Mouse (Mus musculus): ENCODE results near the gene Tppp2.

Tppp2 gene

GRCm38 (mm10) chr14:51918125-51918524 is at the start of gene Tppp2:
TSS of gene Tppp2 (plus strand) at chr14:51918425.
- no peak for DNase-seq

GRCm38 (mm10) chr14:51870756-51871155 is 47.5 kb upstream of the Tppp2 start:
- peak; percentile 23 for DNase-seq

GRCm38 (mm10) chr14:51871741-51872140 is 46.5 kb upstream of the Tppp2 start:
- DNase-seq: no peak

GRCm38 (mm10) chr14:51877517-51877916 is 40.7 kb upstream of the Tppp2 start:
- DNase-seq: no peak

- peak; percentile 91 for DNase-seq
These were observed 34.6 kb upstream of the Tppp2 start for GRCm38 (mm10) chr14:51883527-51884030.

GRCm38 (mm10) chr14:51884031-51884544 is 34.1 kb upstream of the Tppp2 start:
- no peak for DNase-seq

- DNase-seq: peak; percentile 97
These were observed 33.5 kb upstream of the Tppp2 start, which contains the start of gene Mettl17 for GRCm38 (mm10) chr14:51884598-51885331. TSS of gene Mettl17 (plus strand) at chr14:51884842.

GRCm38 (mm10) chr14:51886051-51886450 is 32.2 kb upstream of the Tppp2 start:
- no peak for DNase-seq

- DNase-seq: no peak
These were observed 28.4 kb upstream of the Tppp2 start for GRCm38 (mm10) chr14:51889833-51890232.

- DNase-seq: no peak
These were observed 25.9 kb upstream of the Tppp2 start, which contains the start of gene Slc39a2 for GRCm38 (mm10) chr14:51892191-51892939. TSS of gene Slc39a2 (plus strand) at chr14:51892889.

- DNase-seq: peak; percentile 75
These were observed 25.0 kb upstream of the Tppp2 start for GRCm38 (mm10) chr14:51893094-51893794.

GRCm38 (mm10) chr14:51893809-51894208 is 24.4 kb upstream of the Tppp2 start:
- DNase-seq: no peak

GRCm38 (mm10) chr14:51895071-51895470 is 23.2 kb upstream of the Tppp2 start:
- no peak for DNase-seq

GRCm38 (mm10) chr14:51896019-51896418 is 22.2 kb upstream of the Tppp2 start:
- no peak for DNase-seq

GRCm38 (mm10) chr14:51896539-51897170 is 21.6 kb upstream of the Tppp2 start:
- no peak for DNase-seq

- DNase-seq: no peak
These were observed 18.9 kb upstream of the Tppp2 start for GRCm38 (mm10) chr14:51899351-51899750.

GRCm38 (mm10) chr14:51902806-51903710 is 15.2 kb upstream of the Tppp2 start:
- DNase-seq: peak; percentile 79

GRCm38 (mm10) chr14:51903782-51904181 is 14.4 kb upstream of the Tppp2 start:
- no peak for DNase-seq

GRCm38 (mm10) chr14:51904706-51905105 is 13.5 kb upstream of the Tppp2 start:
- no peak for DNase-seq

- DNase-seq: no peak
These were observed 12.1 kb upstream of the Tppp2 start for GRCm38 (mm10) chr14:51906102-51906501.

GRCm38 (mm10) chr14:51911301-51911700 is 6.9 kb upstream of the Tppp2 start:
- DNase-seq: no peak

Measured in lung, postnatal 36 days (tissue).